Mouse (Mus musculus): Measurements from ENCODE around the gene Pth1r.

Gene Pth1r

GRCm38 (mm10) chr9:110680736-110681507 is 66.0 kb downstream of the Pth1r start:
- no peak for DNase-seq

GRCm38 (mm10) chr9:110678886-110679285 is 68.1 kb downstream of the Pth1r start:
- DNase-seq, result peak; percentile 91

- peak; percentile 96 for DNase-seq
Measured at GRCm38 (mm10) chr9:110676492-110676911, 70.4 kb downstream of the Pth1r start.

- DNase-seq, result peak; percentile 96
Measured at GRCm38 (mm10) chr9:110673107-110673752, 73.7 kb downstream of the Pth1r start.

- DNase-seq, result peak; percentile 96
Measured at GRCm38 (mm10) chr9:110672462-110673106, 74.4 kb downstream of the Pth1r start.

Data from heart, adult 11 months (tissue).